Mouse (Mus musculus) stomach, postnatal 0 days (tissue): ENCODE data around the gene Slc6a16.

Experiments used
- CTCF ChIP-seq: IDR thresholded peaks from 2 replicates; pipeline ENCODE4 v1.5.1; 2016; ENCODE audit warnings: antibody characterized with exemption, low read depth, mild to moderate bottlenecking, moderate library complexity
- EP300 ChIP-seq: optimal IDR thresholded peaks from 2 replicates; pipeline ENCODE3; 2016; ENCODE audit warnings: antibody characterized with exemption

- TF ChIP-seq CTCF: peak; percentile 26; the same call in 1 of the 2 replicates
- TF ChIP-seq EP300: no peak
Observed at GRCm38 (mm10) chr7:45234333-45234841, 6.5 kb upstream of the Slc6a16 start.
